Mouse (Mus musculus) heart, postnatal 0 days (tissue): Measurements from ENCODE around the gene H2al1f. TPM values are rescaled to one million over a fixed set of nuclear protein-coding genes. Genes with fewer than 3 reads are reported as not detected.
"Not testable (repeated sequence)": the region's sequence is repeated elsewhere in the genome, so short reads cannot be mapped to it uniquely, and the experiment has no call there.

ENCODE experiments used
- ATAC-seq: fragments of 200-750 bp; cut with Nextera tagmentation; 2 replicates; pipeline ENCODE4 v1.8.0; 2017; ENCODE audit warnings: low read depth, moderate number of reproducible peaks, moderate library complexity; ENCODE audit not compliant: insufficient read depth
- DNase-seq: peaks from one replicate; pipeline ENCODE4 v3.0.0-alpha.2; 2016; ENCODE audit warnings: low spot score
- H3K27ac ChIP-seq: fragments of 300-500 bp; sonication (generic); 2 replicates; pipeline ENCODE4 v1.5.1; 2014; ENCODE audit warnings: low read depth, mild to moderate bottlenecking
- H3K27me3 ChIP-seq: fragments of 300-500 bp; sonication (generic); 2 replicates; pipeline ENCODE4 v1.6.1; 2014; ENCODE audit warnings: low read length, mixed read lengths; ENCODE audit not compliant: control insufficient read depth, insufficient read depth
- H3K36me3 ChIP-seq: fragments of 300-500 bp; sonication (generic); replicated peaks from 2 replicates; pipeline ENCODE4 v1.6.1; 2014; ENCODE audit warnings: low read length, mixed read lengths; ENCODE audit not compliant: control insufficient read depth, insufficient read depth
- H3K4me1 ChIP-seq: fragments of 300-500 bp; sonication (generic); 2 replicates; pipeline ENCODE4 v1.6.1; 2014; ENCODE audit warnings: antibody characterized with exemption; ENCODE audit not compliant: control insufficient read depth, insufficient read depth
- H3K4me2 ChIP-seq: fragments of 300-500 bp; sonication (generic); 2 replicates; pipeline ENCODE4 v1.6.1; 2014; ENCODE audit warnings: low read depth, mild to moderate bottlenecking, low read length, moderate library complexity
- H3K4me3 ChIP-seq: fragments of 300-500 bp; sonication (generic); 2 replicates; pipeline ENCODE4 v1.5.1; 2014; ENCODE audit warnings: low read depth, low read length
- H3K9ac ChIP-seq: fragments of 300-500 bp; sonication (generic); replicated peaks from 2 replicates; pipeline ENCODE4 v1.6.1; 2014; ENCODE audit warnings: low read depth, low read length, mixed read lengths
- H3K9me3 ChIP-seq: fragments of 300-500 bp; sonication (generic); replicated peaks from 2 replicates; pipeline ENCODE4 v1.6.1; 2016; ENCODE audit warnings: low read length; ENCODE audit not compliant: control insufficient read depth
- CTCF ChIP-seq: IDR thresholded peaks from 2 replicates; pipeline ENCODE4 v1.5.1; 2016; ENCODE audit warnings: antibody characterized with exemption, control low read depth, low read depth
- EP300 ChIP-seq: IDR thresholded peaks from 2 replicates; pipeline ENCODE4 v1.6.1; 2016; ENCODE audit warnings: antibody characterized with exemption, low read depth
- whole genome bisulfite sequencing: fragments of 180-500 bp; shearing (Covaris S2); extraction: QIAGEN DNeasy Blood & Tissue Kit; methylation state at CpG from one replicate; pipeline ENCODE4 v1.1.7; 2014; 5-methylcytosine and 5-hydroxymethylcytosine counted together
- polyA plus RNA-seq: library from polyadenylated mRNA; unstranded; fragments of >200 nt; fragmentation: Nextera tagmentation; extraction: Ambion mirVana; gene quantifications from 2 replicates; pipeline ENCODE4 v1.2.1, GENCODE M21; 2015
- total RNA-seq: library from RNA; depleted of rRNA; stranded (reverse); fragments of >200 nt; gene quantifications from 2 replicates; pipeline ENCODE4 v1.2.3, GENCODE M21; 2014; ENCODE audit warnings: low replicate concordance

The H2al1f gene
- total and polyA plus RNA-seq, 2 experiments from 2014 or later, result not detected

DNA sequence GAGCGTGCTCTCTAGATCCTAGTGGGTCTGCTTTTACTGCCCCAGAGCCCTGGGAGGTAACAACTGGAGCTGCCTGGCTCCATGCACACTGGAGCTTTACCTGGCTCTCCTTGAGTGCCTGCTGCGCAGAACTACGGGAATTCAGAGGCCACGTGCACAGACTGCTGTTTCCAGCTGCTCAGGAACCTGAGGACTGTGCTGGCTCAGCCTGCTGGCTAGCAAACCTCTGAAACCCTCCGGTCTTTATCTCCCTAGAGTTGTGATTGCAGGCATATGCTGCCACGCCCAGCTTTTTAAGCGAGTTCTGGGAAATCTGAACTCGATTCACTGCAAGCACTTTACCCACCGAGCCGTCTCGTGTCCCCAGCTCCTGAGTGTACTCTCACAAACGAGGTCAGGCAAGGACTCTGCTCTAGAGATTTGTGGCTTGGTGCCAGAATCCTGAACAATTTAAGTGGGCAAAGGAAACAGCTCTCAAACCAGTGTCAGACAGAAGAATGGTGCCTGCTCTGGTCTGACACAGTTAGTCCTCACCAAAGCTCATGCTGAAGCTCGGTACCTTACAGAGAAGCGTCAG lies 26.6 kb upstream of the H2al1f start:
- peak; percentile 82 for ATAC-seq
- H3K4me1 ChIP-seq, result no peaks in the 10 kb centered on the region

GRCm38 (mm10) chrX:11289244-11289643 lies 25.7 kb upstream of the H2al1f start:
- 0 out of 2 replicates have a peak, but pooled peaks cover 2% of the 10 kb centered on the region for H3K27me3 ChIP-seq
- DNase-seq (no peak), ATAC-seq (no peak)
- WGBS, result 64% methylated on average over 4 of the region's 4 CpGs
- H3K9me3 ChIP-seq, result no peaks in the 10 kb centered on the region
- no peak overlapping the region for H3K4me2 ChIP-seq
- no peaks in the 10 kb centered on the region for H3K4me1 ChIP-seq
- no peak overlapping the region for H3K9ac ChIP-seq
- no peaks in the 10 kb centered on the region for H3K36me3 ChIP-seq
- no peak overlapping the region for H3K27ac ChIP-seq
- no peak for TF ChIP-seq EP300
- no peak for TF ChIP-seq CTCF
- no peak overlapping the region for H3K4me3 ChIP-seq

More for the DNA sequence above, 26.6 kb upstream of the H2al1f start:
- no peak overlapping the region for H3K4me2 ChIP-seq
- no peak overlapping the region for H3K9ac ChIP-seq
- 0 out of 2 replicates have a peak, but pooled peaks cover 2% of the 10 kb centered on the region for H3K27me3 ChIP-seq
- H3K4me3 ChIP-seq, result no peak overlapping the region
- H3K36me3 ChIP-seq, result no peaks in the 10 kb centered on the region
- peak; percentile 46 for DNase-seq
- H3K9me3 ChIP-seq, result no peaks in the 10 kb centered on the region
- no peak overlapping the region for H3K27ac ChIP-seq
- WGBS, result 39% methylated on average over 14 of the region's 14 CpGs
- TF ChIP-seq CTCF (no peak), EP300 (no peak)

DNA sequence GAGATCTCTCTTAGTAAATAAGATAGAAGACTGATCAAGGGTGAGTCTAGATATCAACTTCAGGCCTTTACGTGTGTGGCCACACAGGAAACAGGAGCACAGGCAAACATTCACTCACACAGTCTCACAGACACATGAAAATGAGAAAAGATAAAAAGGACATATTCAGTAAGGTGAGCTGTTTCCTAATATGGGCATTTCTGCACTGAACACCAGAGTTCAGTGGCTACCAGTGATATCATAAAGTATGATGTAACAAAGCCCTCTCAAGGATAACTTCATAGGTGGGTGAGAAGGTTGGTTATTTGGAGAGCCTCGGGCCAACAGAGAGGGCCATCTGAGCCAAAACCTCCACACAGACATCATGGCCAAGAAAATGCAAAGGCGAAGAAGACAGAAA lies 16.0 kb upstream of the H2al1f start, which contains the start of gene H2al1a:
Gene H2al1a, plus strand, starts transcription at position 301 of the 400 bp plus-strand sequence.
- H3K4me1 ChIP-seq, H3K27me3 ChIP-seq, ATAC-seq, H3K9me3 ChIP-seq, H3K27ac ChIP-seq, H3K36me3 ChIP-seq, H3K9ac ChIP-seq, H3K4me2 ChIP-seq, DNase-seq, H3K4me3 ChIP-seq: not testable (repeated sequence)
- WGBS, result no CpG with 5 or more reads among the region's 3 CpGs

- H3K4me3 ChIP-seq, H3K9me3 ChIP-seq, H3K4me1 ChIP-seq, DNase-seq, H3K27me3 ChIP-seq, H3K36me3 ChIP-seq, ATAC-seq, H3K9ac ChIP-seq, H3K4me2 ChIP-seq, H3K27ac ChIP-seq: not testable (repeated sequence)
- 91% methylated on average over 1 of the region's 3 CpGs for WGBS
Measured at GRCm38 (mm10) chrX:11302132-11302531, 12.8 kb upstream of the H2al1f start, which contains the start of gene H2al1b. Gene H2al1b (plus strand): TSS chrX:11302432.

- 75% methylated on average over 1 of the region's 6 CpGs for WGBS
- H3K36me3 ChIP-seq, H3K4me1 ChIP-seq, H3K9me3 ChIP-seq, H3K27me3 ChIP-seq, DNase-seq, H3K4me2 ChIP-seq, H3K9ac ChIP-seq, H3K27ac ChIP-seq, ATAC-seq, H3K4me3 ChIP-seq: not testable (repeated sequence)
Measured at GRCm38 (mm10) chrX:11305355-11305754, 9.6 kb upstream of the H2al1f start, which contains the start of gene H2al1c. Gene H2al1c (plus strand): TSS chrX:11305655.

- H3K27me3 ChIP-seq, H3K36me3 ChIP-seq, H3K4me2 ChIP-seq, H3K9me3 ChIP-seq, H3K27ac ChIP-seq, H3K9ac ChIP-seq, H3K4me1 ChIP-seq, H3K4me3 ChIP-seq, ATAC-seq, DNase-seq: not testable (repeated sequence)
- WGBS, result no CpG with 5 or more reads among the region's 6 CpGs
Measured at GRCm38 (mm10) chrX:11308524-11308923, 6.4 kb upstream of the H2al1f start, which contains the start of gene H2al1d. Gene H2al1d (plus strand): TSS chrX:11308824.

DNA sequence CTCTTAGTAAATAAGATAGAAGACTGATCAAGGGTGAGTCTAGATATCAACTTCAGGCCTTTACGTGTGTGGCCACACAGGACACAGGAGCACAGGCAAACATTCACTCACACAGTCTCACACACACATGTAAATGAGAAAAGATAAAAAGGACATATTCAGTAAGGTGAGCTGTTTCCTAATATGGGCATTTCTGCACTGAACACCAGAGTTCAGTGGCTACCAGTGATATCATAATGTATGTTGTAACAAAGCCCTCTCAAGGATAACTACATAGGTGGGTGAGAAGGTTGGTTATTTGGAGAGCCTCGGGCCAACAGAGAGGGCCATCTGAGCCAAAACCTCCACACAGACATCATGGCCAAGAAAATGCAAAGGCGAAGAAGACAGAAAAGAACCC lies 3.3 kb upstream of the H2al1f start, which contains the start of gene H2al1e:
Gene H2al1e, plus strand, starts transcription at position 301 of the 400 bp plus-strand sequence.
- not testable (repeated sequence) for ATAC-seq

GRCm38 (mm10) chrX:11317956-11318355 lies 3.0 kb downstream of the H2al1f start, which contains the start of gene H2al1g:
Gene H2al1g (plus strand): TSS chrX:11318256.
- not testable (repeated sequence) for H3K4me3 ChIP-seq, H3K4me2 ChIP-seq, H3K27me3 ChIP-seq, H3K27ac ChIP-seq, ATAC-seq, H3K36me3 ChIP-seq, H3K4me1 ChIP-seq, H3K9ac ChIP-seq, DNase-seq, H3K9me3 ChIP-seq
- WGBS, result no CpG with 5 or more reads among the region's 3 CpGs

More for the DNA sequence above, 3.3 kb upstream of the H2al1f start, which contains the start of gene H2al1e:
- not testable (repeated sequence) for H3K9me3 ChIP-seq, H3K4me2 ChIP-seq, H3K27me3 ChIP-seq, H3K27ac ChIP-seq, H3K4me1 ChIP-seq, H3K36me3 ChIP-seq, H3K9ac ChIP-seq, DNase-seq, H3K4me3 ChIP-seq
- no CpG with 5 or more reads among the region's 3 CpGs for WGBS
